Mouse (Mus musculus) gastrocnemius, adult 8-10 months (tissue): ENCODE data around the gene Abca6. TPM values are rescaled to one million over a fixed set of nuclear protein-coding genes. Genes with fewer than 3 reads are reported as not detected.

Experiments used
- DNase-seq, 2 experiments: peaks; one replicate each; pipeline ENCODE4 v3.0.0; 2022; ENCODE audit warnings: low spot score in 2 of 2
- total RNA-seq, 4 experiments: library from RNA; stranded (reverse); gene quantifications; 2 replicates each; pipeline ENCODE4 v1.2.4; 2022

Gene Abca6
- 1 to 10 TPM; 1.6 to 4.5 (median 3.2) TPM for total RNA-seq

DNA sequence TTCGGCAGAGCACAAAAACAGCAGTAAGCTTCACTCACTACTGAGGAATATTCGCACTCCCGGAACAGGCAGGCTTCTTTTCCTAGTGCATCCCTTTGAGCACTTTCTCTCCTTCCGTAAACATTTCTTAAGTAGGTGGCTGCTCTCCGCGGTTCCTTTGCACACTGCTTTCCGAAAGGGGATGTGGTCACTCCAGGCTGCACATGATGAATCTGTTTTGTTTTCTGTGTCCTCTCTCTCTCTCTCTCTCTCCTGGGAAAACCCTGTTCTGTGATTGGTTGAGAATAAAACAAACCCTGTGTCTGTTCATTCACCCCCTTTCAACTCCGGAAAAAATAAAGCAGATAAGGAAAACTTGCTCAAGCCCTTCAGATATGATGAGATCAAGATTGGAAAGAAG is at the start of gene Abca6:
Abca6 (minus strand) TSS at position 243 of the 400 bp plus-strand sequence.
- peak in 1 of 2 experiments; percentile 13 for DNase-seq

DNA sequence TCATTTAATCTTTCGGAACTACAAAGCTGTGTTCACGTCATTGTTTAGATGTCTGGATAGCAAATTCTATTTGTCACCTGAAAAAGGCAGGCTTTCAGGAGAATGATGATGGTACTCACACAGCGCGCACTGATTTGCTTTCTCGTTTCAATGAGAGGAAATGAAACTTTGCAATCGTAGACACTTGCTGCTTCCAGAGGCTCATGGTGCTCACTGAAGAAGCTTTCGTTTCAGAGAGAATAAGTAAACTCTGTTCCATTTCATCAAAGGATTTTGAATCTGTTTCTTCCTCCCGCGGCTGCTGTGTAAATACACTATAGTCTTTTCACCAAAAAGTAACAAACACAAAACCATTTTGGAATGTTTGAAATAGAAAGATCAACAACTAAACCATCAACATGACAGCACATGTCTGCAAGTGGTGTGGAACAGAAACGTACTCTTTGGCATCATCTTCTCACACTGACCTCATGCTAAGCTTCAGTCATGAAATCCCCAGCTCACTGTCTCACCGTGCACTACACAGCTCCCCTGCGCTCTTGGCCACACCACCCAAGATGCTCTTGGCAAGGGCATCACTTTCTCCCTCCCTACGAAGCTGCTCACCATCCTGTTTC is 46.4 kb upstream of the Abca6 start:
- no peak for DNase-seq

DNA sequence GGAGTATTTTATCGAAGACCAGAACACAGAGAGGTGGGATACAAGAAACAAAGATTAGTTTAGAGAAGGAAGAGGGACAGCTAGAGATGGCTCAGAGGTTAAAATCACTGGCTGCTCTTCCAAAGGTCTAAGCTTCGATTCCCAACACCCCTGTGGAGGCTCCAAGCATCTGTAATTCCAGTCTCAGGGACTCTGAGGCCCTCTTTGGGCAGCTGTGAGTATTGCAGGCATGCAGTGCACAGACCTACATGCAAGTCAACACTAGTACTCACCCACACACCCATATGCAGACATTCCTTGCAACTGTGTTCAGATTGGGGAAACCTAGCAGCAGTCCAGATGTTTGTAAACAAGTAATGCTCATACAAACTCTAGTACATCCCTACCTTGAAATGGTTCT is 39.0 kb upstream of the Abca6 start:
- DNase-seq = no peak

DNA sequence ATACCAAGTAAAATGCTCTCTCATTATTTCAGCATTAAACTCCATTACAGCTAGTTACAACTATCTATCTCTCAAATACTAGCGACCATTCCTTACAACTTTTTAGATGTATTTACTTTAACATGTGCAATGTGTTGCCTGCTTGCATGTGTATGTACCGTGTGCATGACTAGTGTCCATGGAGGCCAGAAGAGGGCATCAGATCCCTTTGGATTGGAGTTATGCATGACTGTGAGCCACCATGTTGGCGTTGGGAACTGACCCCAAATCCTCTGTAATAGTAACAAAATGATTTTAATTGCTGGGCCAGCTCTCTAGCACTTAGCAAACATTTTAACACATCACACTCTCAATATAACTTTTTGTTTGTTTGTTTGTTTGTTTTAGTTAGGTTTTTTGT is 36.8 kb upstream of the Abca6 start:
- no peak for DNase-seq

DNA sequence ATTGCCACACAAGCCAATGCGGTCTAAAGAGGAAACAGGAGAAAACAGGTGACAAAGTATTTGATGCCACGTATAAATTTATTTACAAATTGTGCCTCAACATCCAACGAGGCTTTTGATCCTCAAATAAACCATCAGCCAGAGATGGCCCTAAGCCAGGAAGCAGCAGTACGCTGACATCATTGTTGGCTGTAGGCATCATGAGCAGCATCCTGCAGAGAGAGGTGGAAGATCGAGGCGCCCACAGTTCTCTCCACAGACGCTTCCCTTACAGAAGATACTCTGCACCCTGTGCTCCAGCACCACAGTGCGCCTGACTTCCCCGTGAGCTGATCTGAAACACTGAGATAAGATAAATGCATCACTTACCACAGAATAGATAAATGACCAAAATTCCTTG is 36.1 kb upstream of the Abca6 start:
- no peak for DNase-seq

DNA sequence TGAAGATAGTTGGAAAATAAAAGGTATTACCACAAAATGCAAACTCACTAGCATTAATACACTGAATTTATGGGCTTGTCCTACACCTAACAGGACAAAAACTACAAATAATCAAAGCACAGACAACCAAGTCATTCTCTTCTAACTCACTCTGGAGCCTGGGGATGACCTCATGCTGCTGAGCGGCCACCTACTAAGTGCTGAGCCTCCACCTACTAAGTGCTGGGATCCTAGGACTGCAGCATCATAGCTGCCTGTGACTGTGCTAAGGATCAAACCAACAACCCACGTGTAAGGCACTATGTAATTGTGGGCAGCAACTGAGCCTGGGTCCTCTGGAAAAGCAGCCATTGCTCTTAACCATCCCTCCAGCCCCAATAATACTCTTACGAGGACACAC is 34.8 kb upstream of the Abca6 start:
- DNase-seq = no peak

DNA sequence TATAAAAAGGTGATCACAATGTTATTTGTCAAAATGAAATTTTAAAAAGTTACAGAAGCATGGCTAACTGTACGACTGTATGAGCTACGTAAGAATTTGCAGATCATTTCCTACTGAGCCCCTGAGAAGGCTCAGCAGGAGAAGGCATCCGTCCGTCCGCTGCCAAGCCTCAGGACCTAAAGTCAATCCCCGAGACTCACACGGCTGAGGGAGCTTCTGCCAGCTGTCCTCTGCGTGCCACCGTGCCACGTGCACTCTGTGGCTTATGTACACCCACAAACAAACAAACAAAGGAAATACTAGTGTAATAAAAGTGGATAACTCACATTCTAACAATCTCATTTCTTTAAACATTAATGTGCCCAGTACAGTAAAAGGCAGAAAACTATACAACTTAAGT is 33.3 kb upstream of the Abca6 start:
- no peak for DNase-seq

DNA sequence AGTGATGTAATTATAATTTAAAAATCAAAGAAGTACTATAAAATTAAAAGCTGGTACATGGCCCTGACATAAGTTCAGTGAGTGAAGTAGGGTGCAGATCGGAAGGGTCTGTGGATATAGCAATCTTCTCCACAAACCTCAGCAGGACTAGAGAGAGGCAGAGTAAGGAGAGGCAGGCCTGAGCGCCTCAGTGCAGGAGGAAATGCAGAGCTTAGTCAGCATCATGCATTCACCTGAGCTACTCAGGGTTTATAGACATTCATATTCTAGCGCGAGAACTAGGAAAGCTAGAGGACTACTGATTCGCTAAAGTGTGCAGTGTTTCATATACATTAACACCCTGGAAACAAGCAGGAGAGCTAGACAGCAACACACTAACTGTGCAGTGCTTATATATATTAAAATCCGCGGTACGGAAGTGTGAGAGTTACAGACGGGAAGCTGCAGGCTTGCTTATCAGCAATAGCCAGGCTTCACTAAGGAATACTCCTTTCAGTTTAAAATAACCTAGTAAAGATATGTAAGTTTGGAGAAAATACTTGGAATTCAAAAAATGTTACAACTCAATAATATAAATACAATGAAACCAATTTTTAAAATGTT is 32.7 kb upstream of the Abca6 start:
- DNase-seq = no peak

DNA sequence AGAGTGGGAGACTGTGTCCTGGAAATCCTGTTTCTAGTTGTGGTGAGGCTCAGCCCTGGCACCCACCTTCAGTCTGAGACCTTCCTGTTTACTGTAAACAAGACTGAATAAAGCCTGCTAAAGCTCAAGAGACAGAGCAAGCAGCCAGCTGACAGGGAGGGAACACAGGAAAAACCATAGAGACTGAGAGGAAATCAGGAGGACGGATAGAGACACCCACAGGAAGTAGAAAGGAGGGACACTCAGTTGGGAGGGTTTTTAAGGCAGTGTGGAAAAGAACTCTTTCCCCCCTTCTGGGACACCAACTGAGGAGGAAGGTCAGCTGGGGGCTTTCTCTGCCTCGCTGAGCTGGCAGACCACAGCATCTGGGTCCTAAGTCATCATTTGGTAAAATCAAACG is 23.2 kb upstream of the Abca6 start:
- no peak for DNase-seq

DNA sequence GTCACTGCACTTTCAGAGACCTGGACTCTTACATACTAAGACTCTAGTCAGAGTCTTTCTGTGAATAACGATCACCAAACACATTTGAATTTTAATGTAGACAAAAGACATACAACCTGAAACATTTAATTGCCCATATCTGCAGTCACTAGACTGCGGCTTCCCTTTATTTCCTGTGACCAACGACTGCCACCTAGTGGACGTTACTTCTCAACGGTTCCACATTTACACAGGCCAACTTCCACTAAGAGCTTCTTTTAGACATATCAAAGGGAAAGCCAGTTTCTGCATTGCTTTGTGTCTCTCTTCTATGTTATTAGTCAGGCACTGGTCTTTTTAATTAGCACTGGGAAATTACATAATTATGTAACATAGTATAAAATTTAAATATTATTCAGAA is 20.2 kb upstream of the Abca6 start:
- peak in 1 of 2 experiments; percentile 16 for DNase-seq

DNA sequence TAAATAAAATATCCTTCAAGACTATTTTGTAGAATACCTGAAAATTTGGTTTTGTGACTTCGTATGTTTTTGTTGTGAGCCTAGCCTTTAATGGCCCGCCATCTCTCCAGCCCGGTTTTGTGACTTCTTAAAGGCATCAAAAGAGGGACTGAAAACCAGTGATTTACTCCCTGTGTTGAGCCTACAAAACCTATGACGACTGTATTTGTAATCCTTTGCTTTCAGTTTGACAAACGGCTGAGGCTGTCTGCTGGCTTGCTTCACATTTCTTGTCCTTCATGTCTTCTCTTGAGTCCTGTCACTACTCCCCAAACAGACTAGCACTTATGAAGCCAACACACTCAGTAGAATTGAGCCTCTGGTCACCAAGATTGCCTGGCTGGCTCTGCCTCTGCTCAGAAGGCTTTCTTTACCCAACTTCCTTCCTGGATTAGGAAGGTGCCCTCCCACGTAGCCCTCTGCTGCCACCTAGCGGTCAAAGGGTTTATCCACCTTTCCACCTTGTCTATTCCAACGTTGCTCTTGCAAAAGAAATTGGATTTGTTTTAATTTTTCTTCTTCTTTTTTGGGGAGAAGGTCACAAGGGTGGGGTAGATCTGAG is 16.8 kb upstream of the Abca6 start:
- peak; percentile 58 to 62 for DNase-seq

DNA sequence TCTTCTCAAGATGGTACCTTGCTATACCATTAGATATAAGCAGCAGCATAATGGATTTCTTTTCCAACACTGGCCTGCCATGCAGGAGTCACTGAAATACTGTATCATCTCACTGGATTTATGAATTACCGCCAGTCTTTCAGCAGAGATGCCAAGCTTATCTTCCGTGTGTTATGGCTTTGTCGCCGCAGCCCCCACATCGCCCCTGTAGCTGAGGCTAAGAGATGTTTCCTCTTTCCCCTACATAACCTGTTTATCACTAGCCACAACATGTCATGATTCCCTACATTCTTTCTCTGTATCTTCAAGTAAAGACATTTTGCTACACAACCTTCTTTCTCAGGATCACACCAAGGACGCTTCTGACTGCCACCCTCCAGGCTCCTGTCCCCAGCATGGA is 15.7 kb upstream of the Abca6 start:
- no peak for DNase-seq

DNA sequence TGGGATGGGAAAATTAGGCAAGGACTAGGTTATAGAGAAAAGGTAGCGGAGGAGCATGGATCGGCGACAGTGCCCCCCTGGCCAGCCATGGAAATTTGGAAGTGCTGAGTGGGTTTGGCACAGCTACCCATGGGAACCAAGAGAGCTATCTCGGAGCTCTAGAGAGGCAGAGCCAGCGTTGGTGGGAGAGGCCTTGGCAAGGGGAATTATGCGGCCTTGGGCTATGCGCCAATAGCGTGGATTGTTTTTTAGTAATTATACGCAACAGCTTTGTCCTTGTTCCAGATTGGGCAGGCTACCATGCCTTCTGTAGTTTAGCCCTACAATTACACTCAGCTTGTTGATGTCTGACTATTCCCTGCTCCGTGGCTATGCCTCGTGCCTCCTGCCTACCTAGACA is 15.2 kb upstream of the Abca6 start:
- DNase-seq = no peak

DNA sequence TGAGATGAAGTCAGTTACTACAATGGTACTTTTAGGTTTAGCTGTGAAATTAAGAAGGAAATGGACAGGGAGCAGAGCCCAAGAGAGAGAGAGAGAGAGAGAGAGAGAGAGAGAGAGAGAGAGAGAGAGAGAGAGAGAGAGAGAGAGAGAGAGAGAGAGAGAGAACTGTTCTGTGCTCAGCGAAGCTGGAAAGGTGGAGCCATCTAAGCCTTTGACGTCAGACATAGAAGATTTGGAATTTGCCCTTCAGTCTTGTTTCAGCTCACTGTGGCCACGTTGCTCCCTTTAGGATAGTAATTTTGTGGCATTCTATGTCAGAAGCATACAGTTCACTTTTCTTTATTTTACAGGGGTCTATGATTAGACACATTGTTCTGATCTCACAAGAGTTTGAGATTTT is 10.3 kb upstream of the Abca6 start:
- no peak for DNase-seq

DNA sequence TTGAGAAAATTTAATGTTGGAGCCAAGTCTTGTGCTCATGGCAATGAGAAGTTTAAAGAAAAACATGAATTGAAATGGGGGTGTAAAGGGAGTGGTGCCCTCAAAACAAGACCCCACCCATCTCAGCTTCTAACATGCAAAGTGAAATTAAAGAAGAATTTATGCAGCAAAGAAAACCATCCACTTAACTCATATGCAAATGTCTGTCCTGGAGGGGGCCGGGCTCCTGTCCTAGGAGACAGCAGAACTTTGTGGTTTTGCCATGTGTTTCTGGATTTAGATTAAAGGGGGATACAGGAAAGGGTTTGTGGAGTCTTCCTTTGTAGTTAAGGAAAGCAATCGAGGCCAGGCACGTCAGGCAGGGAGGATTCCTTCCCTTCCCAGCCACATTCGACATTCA is 6.3 kb upstream of the Abca6 start:
- DNase-seq = no peak

DNA sequence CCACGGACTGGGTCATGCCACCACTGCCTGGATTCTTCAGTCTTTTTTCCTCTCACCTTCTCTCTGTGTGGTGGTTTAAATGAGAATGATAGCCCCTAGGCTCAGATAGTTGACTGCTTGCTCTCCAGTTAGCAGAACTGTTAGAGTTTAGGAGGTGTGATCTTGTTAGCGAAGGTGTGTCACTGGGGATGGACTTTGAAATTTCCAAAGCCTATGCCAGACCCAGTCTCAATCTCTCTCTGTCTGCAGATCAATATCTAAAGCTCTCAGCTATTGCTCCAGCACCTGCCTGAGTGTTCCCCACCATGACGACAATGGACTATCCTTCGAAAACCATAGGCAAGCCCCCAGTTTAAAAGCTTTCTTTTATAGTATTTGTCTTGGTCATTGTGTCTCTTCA is 5.5 kb upstream of the Abca6 start:
- no peak for DNase-seq

DNA sequence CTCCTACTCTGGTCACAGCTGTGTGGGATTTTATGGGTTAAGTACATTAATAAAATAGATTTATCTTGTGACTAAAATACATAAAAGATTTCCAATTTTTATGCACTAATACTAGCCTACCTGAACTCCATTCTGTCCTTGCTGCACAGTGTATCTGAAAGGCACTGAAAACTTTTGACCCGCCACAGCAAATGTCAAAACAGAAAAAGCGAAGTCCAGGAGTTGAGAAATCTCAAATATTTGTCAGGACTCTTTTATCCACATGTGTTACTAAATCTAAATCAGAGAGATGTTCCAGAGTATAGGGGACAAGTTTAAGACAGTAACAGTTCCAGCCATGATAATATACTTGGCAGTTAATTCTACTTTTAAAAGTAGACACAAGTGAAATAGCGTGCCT is 680 bp upstream of the Abca6 start:
- no peak for DNase-seq

DNA sequence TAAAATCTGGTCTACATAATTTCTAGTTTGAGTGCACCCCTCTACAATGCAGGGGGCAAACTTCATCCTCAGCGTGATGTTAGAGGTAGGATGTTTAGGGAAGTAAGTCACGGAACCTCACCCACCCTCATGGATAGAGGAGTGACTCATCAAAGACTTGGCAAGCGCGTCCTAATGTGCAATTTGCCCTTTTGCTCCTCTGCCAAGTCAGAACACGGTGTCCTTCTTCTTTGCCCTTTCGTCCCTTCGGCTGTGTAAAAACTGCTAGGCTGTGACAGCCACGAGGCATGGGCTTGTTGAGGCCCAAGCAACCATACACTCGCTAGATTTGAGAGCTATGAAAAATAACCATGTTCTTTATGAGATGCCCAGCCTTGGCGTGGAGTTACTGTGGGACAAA is 6.8 kb downstream of the Abca6 start:
- no peak for DNase-seq

DNA sequence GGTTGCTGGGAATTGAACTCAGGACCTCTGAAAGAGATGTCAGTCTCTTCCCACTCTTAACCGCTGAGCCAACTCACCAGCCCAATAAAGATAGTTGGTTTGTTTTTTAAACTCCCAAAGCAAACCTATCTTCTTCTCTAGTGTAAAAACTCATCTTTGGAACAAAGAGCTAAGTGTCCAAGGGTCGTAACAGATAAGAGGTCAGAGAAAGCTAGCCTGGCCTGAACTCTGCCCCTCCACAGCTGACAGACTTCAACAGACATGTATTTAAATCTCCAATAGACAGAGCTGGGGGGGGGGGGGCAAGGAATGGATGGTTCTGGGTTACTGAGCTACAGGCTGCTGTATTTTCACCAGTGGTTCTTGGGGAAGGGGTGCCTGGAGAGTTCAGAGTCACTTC is 14.1 kb downstream of the Abca6 start:
- no peak for DNase-seq

DNA sequence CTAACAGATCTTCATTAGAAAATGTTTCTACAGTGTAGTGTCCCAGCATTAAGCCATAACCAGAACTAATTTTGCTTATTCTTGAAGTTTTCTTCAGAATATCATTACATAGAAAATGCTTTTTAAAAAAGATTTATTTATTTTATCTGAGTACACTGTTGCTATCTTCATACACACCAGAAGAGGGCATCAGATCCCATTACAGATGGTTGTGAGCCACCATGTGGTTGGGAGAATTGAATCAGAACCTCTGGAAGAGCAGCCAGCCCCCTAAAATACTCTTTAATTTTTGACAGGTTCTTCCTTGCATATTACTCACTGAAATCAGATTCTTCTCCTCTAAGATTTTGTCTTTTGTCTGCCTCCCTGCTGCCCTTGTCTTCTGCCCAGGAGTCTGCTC is 18.6 kb downstream of the Abca6 start:
- no peak for DNase-seq

DNA sequence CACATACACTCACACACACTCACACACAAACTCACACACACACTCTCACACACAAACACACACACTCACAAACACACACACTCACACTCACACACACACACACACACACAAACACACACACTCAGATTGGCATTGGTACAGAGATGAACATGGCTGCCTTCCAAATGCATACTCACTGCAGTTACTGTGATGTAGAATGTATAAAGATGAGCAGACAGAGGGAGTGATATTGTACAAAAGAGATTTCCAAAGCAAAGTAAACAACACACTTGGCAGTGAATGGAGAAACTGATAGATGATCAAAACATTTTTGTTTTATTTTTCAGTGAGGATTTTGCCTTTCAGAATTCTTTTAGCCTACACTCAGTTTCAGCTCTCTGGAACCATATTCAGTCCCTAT is 34.5 kb downstream of the Abca6 start:
- no peak for DNase-seq

DNA sequence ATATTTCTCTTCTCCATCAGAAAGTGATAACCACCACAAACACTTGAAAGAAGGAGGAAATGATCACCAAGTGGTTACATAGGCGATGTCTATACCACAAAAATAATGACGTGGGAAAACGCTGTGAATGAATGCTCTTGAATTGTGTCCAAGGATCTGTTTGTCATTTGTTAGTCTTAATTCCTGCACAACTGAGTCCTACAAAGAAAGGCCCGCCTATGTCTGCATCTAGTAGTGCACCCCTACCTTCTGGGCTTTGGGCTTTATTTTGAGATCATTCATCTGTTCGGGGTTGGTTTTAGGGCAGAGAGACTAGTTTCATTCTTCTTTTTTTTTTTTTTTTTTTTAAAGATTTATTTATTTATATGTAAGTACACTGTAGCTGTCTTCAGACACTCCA is 47.6 kb downstream of the Abca6 start:
- DNase-seq = no peak

DNA sequence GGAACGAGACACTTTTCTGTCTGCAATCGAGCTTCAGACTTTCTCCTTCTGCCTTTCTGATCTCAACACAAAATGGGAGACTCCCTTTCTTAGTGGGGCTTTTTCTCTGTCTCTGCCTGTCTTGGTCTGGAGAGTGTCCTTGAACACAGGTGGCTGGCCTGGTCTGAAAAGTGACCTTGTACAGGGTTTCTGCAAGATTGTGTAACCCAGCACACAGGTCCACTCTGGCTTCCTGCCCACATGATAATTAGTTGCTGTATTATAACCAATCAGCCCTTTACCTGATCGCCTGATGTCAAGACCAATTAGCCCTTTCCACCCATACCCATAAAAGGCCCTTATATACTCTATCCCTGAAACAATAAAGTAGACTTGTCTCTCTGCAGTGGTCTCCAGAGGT is 52.7 kb downstream of the Abca6 start:
- DNase-seq = no peak
